Mouse (Mus musculus): ENCODE data around the gene Fblim1. TPM values are rescaled to one million over a fixed set of nuclear protein-coding genes. Genes with fewer than 3 reads are reported as not detected.

Fblim1 gene
- polyA plus RNA-seq, 1 experiment from 2014 or later: 4.0 TPM

DNA sequence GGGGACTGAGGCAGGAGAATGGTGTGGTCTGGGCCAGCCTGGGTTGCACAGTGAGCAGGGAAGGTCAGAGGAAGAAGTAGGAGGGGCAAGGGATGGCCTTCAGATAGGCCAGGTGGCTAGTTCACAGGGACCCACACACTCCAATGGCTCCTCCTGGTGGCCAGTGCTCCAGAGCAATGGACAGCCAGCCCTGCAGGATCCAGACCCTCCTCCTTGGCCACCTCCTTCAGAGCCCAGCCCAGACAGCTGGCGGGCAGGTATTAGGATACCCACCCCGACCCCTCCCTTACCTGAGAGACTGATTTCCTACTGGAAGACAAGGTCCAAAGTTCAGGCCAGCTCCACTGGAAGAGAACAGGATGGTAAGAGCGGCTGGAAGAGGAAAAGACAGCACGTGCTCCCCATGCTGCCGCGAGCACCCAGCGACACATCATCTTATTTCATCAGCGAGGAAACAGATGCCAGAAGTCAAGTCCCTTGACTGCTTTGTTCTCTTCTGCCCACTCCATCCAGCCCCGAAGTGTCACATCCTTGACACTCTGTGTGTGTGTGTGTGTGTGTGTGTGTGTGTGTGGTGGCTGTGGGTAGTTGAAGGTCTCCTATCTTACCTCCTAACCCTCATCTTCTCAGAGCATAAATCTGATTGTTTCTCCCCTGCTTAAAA, 10.2 kb downstream of the Fblim1 start:
- no peak overlapping the region for H3K4me2 ChIP-seq
- H3K4me3 ChIP-seq: no peak overlapping the region
- peaks cover 48% of the 10 kb centered on the region for H3K27me3 ChIP-seq (replicated peaks)
- no peak for ATAC-seq
- H3K9me3 ChIP-seq (replicated peaks): no peaks in the 10 kb centered on the region
- no peak overlapping the region for H3K9ac ChIP-seq
- 0 out of 2 replicates have a peak, but pooled peaks cover 4% of the 10 kb centered on the region for H3K36me3 ChIP-seq
- WGBS (ENCODE audit: insufficient replicate concordance): 68% methylated on average over 9 of the region's 9 CpGs
- no peak overlapping the region for H3K27ac ChIP-seq
- peaks cover 15% of the 10 kb centered on the region for H3K4me1 ChIP-seq

DNA sequence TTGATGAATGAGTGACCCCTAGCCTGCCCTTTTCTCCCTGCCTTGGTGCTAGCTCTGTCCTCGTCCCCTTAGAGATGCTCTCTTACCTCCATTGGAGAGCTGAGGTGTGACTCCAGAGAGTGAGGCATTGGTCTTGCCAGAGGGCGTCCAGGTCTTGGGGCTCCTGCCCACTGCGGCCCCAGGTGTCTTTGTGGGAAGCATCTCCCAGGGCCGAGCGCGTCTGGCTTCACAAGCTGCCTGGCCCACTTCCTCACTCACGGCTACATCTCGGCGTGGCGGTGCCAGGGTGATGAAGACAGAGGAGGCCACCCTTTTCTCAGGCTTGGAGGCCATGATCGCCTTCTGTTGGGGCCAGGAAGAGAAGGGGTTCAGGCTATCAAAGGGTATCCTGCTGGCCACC, 10.8 kb downstream of the Fblim1 start:
- no peak for ATAC-seq
- Histone ChIP-seq H3K4me1 (peaks cover 15% of the 10 kb centered on the region), H3K4me3 (no peak overlapping the region), H3K36me3 (0 out of 2 replicates have a peak, but pooled peaks cover 4% of the 10 kb centered on the region), H3K9ac (no peak overlapping the region), H3K27ac (no peak overlapping the region), H3K4me2 (no peak overlapping the region), H3K27me3 (replicated peaks) (peaks cover 43% of the 10 kb centered on the region), H3K9me3 (replicated peaks) (no peaks in the 10 kb centered on the region)
- WGBS (ENCODE audit: insufficient replicate concordance): 71% methylated on average over 11 of the region's 11 CpGs

DNA sequence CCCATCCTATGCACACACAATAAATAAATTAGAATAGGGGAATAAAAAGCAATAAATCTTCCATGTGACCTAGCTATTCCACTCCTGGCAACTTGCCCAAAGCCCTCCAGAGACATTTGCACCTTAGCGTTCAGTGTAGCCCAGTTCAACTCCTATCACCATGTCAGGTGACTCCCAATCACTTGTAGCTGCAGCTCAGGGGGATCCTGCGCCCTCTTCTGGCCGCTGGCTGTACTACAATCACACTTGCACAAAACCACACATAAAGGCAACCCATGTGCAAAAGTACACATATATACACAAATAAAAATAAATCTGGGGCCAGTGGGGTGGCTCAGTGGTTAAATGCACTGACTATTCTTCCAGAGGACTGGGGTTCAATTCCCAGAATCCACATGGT, 14.3 kb downstream of the Fblim1 start:
- peaks cover 4% of the 10 kb centered on the region; the same call in 1 of the 2 replicates for H3K36me3 ChIP-seq
- no peak overlapping the region for H3K27ac ChIP-seq
- no peak overlapping the region for H3K4me2 ChIP-seq
- H3K4me3 ChIP-seq: no peak overlapping the region
- ATAC-seq: no peak
- H3K9ac ChIP-seq: no peak overlapping the region
- no peaks in the 10 kb centered on the region for H3K4me1 ChIP-seq
- H3K9me3 ChIP-seq (replicated peaks): no peaks in the 10 kb centered on the region
- WGBS (ENCODE audit: insufficient replicate concordance): 10% methylated on average over 3 of the region's 3 CpGs
- peaks cover 12% of the 10 kb centered on the region for H3K27me3 ChIP-seq (replicated peaks)

DNA sequence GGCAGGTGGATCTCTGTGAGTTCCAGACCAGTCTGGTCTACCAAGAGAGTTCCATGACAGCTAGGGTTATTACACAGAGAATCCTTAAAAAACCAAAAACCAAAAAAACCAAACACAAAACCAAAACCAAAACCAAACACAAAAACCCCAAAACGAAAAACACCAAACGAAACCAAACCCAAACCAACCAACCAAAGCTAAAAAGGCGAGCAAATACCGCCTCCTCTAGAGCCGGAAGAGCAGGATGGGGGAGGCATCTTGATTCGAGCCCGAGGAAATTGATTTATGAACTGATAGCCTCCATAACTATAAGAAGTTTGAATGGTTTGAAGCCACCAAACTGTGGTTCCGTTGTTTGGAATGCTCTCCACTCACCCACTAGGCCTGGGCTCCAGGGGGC, 22.0 kb downstream of the Fblim1 start:
- Histone ChIP-seq H3K27me3 (replicated peaks) (peaks cover 13% of the 10 kb centered on the region; the same call in 1 of the 2 replicates), H3K27ac (no peak overlapping the region), H3K9ac (no peak overlapping the region), H3K4me3 (no peak overlapping the region), H3K4me2 (no peak overlapping the region), H3K4me1 (peaks cover 9% of the 10 kb centered on the region; the same call in 1 of the 2 replicates), H3K36me3 (no peaks in the 10 kb centered on the region; the same call in 1 of the 2 replicates), H3K9me3 (replicated peaks) (no peaks in the 10 kb centered on the region)
- no peak for ATAC-seq
- WGBS (ENCODE audit: insufficient replicate concordance): 79% methylated on average over 8 of the region's 8 CpGs

DNA sequence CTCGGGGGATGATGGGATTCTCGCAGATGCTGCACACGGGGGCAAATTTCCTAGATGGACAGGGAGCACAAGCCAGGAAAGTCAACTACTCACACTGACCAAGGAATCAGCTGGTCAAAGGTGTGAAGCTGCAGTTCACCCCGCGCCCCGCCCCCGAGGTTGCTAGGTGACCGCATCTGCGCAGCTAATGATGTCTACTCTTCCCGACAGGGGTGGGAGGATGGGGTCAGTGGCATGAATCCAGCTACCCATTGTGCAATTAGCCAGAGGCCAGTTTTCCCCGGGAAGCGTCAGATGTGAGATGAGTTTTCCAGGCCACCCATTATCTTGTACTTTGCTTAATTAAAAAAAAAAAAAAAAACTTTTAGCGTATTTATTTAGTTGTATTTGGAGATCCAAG, 24.8 kb downstream of the Fblim1 start:
- H3K27me3 ChIP-seq (replicated peaks): peaks cover 24% of the 10 kb centered on the region
- no peak overlapping the region for H3K27ac ChIP-seq
- H3K4me1 ChIP-seq: peaks cover 17% of the 10 kb centered on the region
- no peak for ATAC-seq
- H3K9me3 ChIP-seq (replicated peaks): 0 out of 2 replicates have a peak, but pooled peaks cover 3% of the 10 kb centered on the region
- no peak overlapping the region for H3K4me3 ChIP-seq
- no peak overlapping the region for H3K4me2 ChIP-seq
- no peak overlapping the region for H3K9ac ChIP-seq
- WGBS (ENCODE audit: insufficient replicate concordance): 84% methylated on average over 13 of the region's 13 CpGs
- H3K36me3 ChIP-seq: no peaks in the 10 kb centered on the region

DNA sequence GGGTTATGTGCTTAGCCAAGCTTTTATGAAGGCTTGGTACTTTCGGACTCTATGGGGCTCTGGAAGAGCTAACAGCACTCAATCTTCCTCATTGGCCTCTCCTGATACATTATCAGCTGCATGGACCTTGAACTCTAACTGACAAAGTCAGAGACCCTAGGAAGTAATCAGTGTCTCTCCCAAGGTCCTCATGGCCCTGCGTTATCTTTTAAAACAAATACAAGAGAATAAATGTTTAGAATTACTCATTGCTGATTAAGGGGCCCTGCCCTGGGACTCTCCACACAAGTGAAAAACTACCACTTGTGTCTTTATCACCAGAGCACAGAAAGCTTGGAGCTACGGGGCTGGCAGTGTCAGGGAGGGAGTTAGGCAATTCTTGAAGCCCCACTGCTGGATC, 27.1 kb downstream of the Fblim1 start:
- H3K9ac ChIP-seq: no peak overlapping the region
- H3K4me3 ChIP-seq: no peak overlapping the region
- 0 out of 2 replicates have a peak, but pooled peaks cover 3% of the 10 kb centered on the region for H3K9me3 ChIP-seq (replicated peaks)
- H3K36me3 ChIP-seq: no peaks in the 10 kb centered on the region
- H3K27ac ChIP-seq: no peak overlapping the region
- ATAC-seq: peak; percentile 65
- H3K4me2 ChIP-seq: no peak overlapping the region
- peaks cover 25% of the 10 kb centered on the region for H3K27me3 ChIP-seq (replicated peaks)
- H3K4me1 ChIP-seq: peaks cover 19% of the 10 kb centered on the region
- 11% methylated on average over 3 of the region's 3 CpGs for WGBS (ENCODE audit: insufficient replicate concordance)

DNA sequence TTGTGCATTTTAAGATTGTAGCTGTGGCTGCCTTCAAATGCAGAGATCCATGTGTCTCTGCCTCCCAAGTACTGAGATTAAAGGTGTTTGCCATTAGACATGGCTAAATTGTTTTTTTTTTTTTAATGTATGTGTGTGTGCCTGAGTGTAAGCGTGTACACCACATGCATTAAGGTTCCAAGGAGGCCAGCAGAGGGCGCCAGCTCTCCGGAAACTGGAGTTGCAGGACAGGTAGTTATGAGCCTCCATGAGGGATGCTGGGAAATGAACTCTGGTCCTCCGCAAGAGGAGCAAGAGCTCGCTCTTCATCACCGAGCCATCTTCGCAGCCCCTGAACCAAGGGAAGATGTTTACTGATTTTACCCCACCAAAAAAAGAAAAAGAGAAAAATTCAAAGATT, 29.0 kb downstream of the Fblim1 start:
- Histone ChIP-seq H3K4me1 (peaks cover 30% of the 10 kb centered on the region), H3K36me3 (no peaks in the 10 kb centered on the region), H3K4me2 (no peak overlapping the region), H3K27ac (no peak overlapping the region), H3K27me3 (replicated peaks) (peaks cover 33% of the 10 kb centered on the region), H3K9me3 (replicated peaks) (0 out of 2 replicates have a peak, but pooled peaks cover 3% of the 10 kb centered on the region), H3K9ac (no peak overlapping the region), H3K4me3 (no peak overlapping the region)
- 72% methylated on average over 7 of the region's 7 CpGs for WGBS (ENCODE audit: insufficient replicate concordance)
- no peak for ATAC-seq

DNA sequence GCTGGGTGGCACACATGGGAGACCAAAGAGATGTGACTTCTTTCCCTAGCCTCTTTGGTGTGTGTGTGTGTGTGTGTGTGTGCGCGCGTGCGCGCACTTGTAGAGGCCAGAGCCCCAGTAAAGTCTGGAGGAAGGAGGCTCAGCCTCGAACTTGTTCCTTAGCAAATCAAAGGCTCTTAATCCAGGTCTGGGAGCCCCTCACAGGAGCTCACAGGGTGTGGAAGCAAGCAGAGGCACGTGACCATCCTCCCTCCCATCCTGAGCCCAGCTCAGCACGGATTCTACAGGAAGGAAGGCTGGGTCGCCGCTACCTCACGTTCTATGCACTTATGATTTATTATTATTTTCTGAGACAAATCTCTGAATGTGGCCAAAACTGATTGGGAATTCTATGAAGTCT, 29.5 kb downstream of the Fblim1 start:
- 69% methylated on average over 11 of the region's 11 CpGs for WGBS (ENCODE audit: insufficient replicate concordance)
- Histone ChIP-seq H3K9me3 (replicated peaks) (0 out of 2 replicates have a peak, but pooled peaks cover 3% of the 10 kb centered on the region), H3K4me2 (no peak overlapping the region), H3K9ac (no peak overlapping the region), H3K27me3 (replicated peaks) (peaks cover 35% of the 10 kb centered on the region), H3K36me3 (no peaks in the 10 kb centered on the region), H3K4me1 (peaks cover 31% of the 10 kb centered on the region), H3K27ac (no peak overlapping the region), H3K4me3 (no peak overlapping the region)
- no peak for ATAC-seq

DNA sequence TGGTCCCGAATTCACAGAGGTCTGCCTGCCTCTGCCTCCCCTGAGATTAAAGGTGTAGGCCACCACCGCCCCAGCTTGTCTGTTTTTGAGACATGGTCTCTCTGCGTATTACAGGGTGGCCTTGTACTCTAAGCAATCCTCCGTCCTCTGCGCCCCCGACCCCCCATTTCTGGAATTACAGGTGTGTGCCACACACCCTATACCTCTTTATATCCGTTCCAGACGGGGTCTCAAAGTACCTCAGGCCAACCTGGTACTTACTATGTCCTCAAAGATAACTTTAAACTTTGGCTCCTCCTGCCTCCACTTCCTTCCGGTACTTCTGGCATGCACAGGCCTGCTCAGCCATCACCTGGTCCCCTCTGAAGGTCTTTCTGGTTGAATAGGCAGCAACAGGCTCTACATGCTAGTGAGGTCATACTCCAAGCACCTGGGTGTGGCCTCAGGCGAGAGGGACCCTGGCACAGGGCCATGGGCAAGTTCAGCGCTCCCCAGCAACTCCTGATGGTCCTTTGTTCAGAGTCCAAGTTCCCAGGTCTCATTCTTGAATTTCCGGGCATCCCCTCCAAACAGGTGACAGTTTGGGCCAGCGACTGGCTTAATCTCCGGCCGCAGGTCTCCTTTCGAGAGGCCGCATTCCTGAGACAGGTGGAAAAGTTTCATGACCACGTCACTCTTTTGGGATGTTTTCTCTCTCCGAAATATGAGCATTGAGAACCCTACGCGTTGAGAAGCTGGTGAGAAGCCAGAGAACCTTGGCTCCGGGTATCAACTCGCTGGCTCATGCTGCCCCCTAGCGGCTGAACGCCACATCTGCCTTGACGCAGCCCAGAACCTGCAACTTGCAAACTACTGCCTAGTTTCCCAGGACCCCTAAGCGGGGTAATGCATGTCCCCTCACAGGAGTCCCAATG, 30.9 kb downstream of the Fblim1 start:
- H3K4me3 ChIP-seq: no peak overlapping the region
- H3K4me1 ChIP-seq: peaks cover 38% of the 10 kb centered on the region
- no peak overlapping the region for H3K9ac ChIP-seq
- ATAC-seq: no peak
- WGBS (ENCODE audit: insufficient replicate concordance): 39% methylated on average over 27 of the region's 27 CpGs
- H3K27me3 ChIP-seq (replicated peaks): peaks cover 48% of the 10 kb centered on the region
- H3K36me3 ChIP-seq: no peaks in the 10 kb centered on the region
- no peak overlapping the region for H3K4me2 ChIP-seq
- H3K9me3 ChIP-seq (replicated peaks): 0 out of 2 replicates have a peak, but pooled peaks cover 3% of the 10 kb centered on the region
- H3K27ac ChIP-seq: no peak overlapping the region

DNA sequence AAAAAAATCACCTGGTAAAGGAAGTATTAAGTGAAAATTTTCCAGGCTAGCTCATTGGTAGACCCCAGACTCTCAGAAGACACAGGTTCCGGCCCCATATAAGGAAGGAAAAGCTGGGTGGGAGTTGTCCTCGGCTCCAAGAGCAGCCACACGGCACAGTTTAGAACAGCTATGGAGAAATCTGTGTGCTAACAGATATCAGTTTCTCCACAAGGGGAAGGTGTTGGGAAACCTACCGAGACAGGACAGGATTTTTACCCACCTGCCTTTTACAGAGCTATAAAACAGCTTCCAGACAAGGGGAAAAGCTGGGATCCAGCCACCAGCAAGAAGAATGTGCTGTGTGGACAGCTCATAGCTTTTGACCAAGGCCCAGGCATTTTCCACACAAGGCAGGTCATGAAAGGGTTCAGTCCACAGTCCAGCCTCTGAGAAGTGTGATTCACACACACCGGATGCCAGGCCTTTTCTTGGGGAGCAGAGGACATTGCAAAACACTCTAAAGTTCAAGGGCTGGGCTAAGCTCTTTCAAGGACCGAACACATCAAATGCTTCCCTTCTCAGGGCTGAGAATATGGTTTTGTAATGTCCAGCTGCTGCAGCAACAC, 32.4 kb downstream of the Fblim1 start:
- 44% methylated on average over 6 of the region's 6 CpGs for WGBS (ENCODE audit: insufficient replicate concordance)
- H3K9me3 ChIP-seq (replicated peaks): 0 out of 2 replicates have a peak, but pooled peaks cover 3% of the 10 kb centered on the region
- H3K4me2 ChIP-seq: no peak overlapping the region
- no peak overlapping the region for H3K27ac ChIP-seq
- no peaks in the 10 kb centered on the region for H3K36me3 ChIP-seq
- H3K4me3 ChIP-seq: no peak overlapping the region
- peaks cover 46% of the 10 kb centered on the region for H3K27me3 ChIP-seq (replicated peaks)
- ATAC-seq: no peak
- H3K9ac ChIP-seq: no peak overlapping the region
- H3K4me1 ChIP-seq: peaks cover 25% of the 10 kb centered on the region

DNA sequence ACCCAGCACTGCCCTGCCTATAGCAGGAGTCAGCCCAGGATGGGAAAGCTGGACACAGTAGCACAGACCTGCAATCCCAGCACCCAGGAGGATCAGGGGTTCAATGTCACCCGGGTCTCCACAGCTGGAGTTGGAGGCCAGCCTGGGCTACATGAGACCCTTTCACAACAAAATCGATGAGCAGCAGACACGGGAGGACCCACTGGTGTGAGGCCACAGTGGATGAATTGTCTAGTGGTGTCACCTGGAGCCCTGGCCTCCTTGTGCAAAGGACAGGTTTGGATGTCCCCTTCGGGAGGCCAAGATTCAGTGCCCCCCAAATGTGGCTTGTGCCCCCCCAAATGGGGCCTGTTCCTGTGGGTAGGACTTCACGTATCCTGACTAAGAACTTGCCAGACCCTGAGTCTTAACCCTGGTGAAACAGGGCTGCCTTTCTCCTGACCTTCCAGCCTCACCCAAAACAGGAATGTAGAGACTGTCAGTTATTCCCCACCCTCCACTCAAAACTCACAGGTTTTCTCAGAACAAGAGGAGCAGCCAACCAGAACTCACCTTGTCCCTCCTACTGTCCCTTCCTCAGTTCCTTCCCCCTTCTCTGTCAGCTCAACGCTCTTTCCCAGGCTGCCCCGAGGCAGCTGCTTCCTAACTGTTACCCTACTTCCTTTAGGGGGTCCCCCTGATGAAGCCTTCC, 33.1 kb downstream of the Fblim1 start:
- no peak overlapping the region for H3K27ac ChIP-seq
- ATAC-seq: no peak

More for the DNA sequence above, 33.1 kb downstream of the Fblim1 start:
- Histone ChIP-seq H3K36me3 (no peaks in the 10 kb centered on the region), H3K4me1 (peaks cover 21% of the 10 kb centered on the region; the same call in 1 of the 2 replicates), H3K9me3 (replicated peaks) (0 out of 2 replicates have a peak, but pooled peaks cover 3% of the 10 kb centered on the region), H3K4me2 (no peak overlapping the region), H3K27me3 (replicated peaks) (peaks cover 46% of the 10 kb centered on the region), H3K9ac (no peak overlapping the region), H3K4me3 (no peak overlapping the region)
- 53% methylated on average over 7 of the region's 7 CpGs for WGBS (ENCODE audit: insufficient replicate concordance)

Data from liver, embryonic 12.5 days (tissue).